Mouse (Mus musculus): Measurements from ENCODE around the gene Rpa2. TPM values are rescaled to one million over a fixed set of nuclear protein-coding genes. Genes with fewer than 3 reads are reported as not detected.

The Rpa2 gene
- polyA plus RNA-seq, 1 experiment from 2014 or later = 188 TPM

DNA sequence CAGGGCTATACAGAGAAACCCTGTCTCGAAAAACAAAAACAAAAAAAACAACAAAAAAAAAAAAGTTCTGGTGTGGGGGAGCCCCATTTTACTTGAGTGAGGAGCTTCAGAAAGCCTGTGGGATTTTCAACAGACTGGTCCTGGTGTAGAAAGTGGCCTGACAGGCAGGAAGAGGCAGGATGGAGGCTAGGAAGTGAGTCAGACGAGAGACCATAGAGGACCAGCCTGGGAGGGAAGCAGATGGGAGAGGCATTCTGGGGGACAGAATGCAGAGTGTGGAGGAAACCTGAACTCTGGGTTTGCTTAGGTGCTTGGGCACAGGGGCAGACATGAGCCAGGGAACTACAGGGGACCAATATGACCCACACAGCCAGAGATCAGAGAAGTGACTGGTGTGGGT is 48.7 kb downstream of the Rpa2 start:
- no peak overlapping the region for H3K27ac ChIP-seq
- H3K36me3 ChIP-seq = no peaks in the 10 kb centered on the region
- no peak for DNase-seq (ENCODE audit: low spot score)
- WGBS = 58% methylated on average over 2 of the region's 2 CpGs
- H3K27me3 ChIP-seq (ENCODE audit: low read depth, poor library complexity, severe bottlenecking) = no peaks in the 10 kb centered on the region
- H3K4me1 ChIP-seq = no peaks in the 10 kb centered on the region
- H3K4me3 ChIP-seq = no peak overlapping the region
- H3K9me3 ChIP-seq (replicated peaks) = no peaks in the 10 kb centered on the region; the same call in 1 of the 2 replicates

DNA sequence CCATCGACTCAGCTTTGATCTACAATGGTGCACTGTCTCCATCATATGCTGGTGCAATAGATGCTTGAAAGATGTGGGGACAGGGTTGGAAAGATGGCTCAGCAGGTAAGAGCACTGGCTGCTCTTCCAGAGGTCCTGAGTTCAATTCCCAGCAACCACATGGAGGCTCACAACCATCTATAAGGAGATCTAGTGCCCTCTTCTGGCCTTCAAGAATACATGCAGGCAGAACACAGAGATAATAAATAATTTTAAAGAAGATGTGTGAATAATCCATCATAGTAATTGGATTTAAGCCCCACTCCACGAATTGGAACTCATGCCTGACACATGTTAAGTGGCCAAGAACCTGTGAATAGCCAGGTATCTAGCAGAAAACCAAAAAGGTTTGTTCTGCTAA is 50.3 kb downstream of the Rpa2 start:
- 53% methylated on average over 2 of the region's 2 CpGs for WGBS
- no peak for DNase-seq (ENCODE audit: low spot score)
- H3K27me3 ChIP-seq (ENCODE audit: low read depth, poor library complexity, severe bottlenecking) = no peaks in the 10 kb centered on the region

DNA sequence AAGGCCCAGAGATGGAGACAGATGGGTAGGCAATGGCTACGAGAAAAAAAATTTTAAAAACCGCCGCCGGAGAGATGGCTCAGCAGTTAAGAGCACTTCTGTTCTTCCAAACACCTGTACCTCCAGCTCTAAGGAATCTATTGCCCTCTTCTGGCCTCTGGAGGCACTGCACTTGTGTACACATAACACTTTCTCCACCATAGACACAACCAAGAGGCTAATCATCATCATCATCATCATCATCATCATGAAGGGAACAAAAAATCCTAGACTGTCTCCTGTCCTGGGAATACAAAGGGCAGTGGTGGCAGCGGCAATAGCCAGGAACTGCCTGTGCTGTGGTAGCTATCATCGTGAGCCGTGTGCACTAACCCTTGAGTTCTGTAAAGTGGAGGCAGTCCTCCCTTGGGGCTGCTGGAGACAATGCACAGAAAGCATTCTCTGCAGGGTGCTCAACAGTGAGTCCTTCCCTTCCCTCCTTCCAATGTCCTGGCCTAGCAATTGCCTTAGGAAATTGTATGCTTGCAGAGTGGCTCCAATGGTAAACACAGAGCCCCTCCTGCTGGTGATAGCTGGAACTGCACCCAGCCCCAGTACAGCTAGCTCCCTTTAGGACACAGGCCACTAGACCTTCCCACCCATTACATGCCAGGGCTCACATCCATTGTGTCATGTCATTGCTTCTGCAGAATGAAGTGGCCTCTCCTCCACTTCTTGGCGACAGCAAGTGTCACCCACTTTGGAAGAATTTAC is 55.7 kb downstream of the Rpa2 start:
- H3K9me3 ChIP-seq (replicated peaks) = no peaks in the 10 kb centered on the region; the same call in 1 of the 2 replicates
- no peaks in the 10 kb centered on the region for H3K4me1 ChIP-seq
- DNase-seq (ENCODE audit: low spot score) = peak; percentile 73
- no peaks in the 10 kb centered on the region for H3K27me3 ChIP-seq (ENCODE audit: low read depth, poor library complexity, severe bottlenecking)
- no peak overlapping the region for H3K4me3 ChIP-seq
- WGBS = 71% methylated on average over 8 of the region's 8 CpGs
- H3K36me3 ChIP-seq = peaks cover 45% of the 10 kb centered on the region
- no peak overlapping the region for H3K27ac ChIP-seq

More for the DNA sequence above, 50.3 kb downstream of the Rpa2 start:
- Histone ChIP-seq H3K4me3 (no peak overlapping the region), H3K36me3 (no peaks in the 10 kb centered on the region), H3K9me3 (replicated peaks) (no peaks in the 10 kb centered on the region; the same call in 1 of the 2 replicates), H3K27ac (no peak overlapping the region), H3K4me1 (no peaks in the 10 kb centered on the region)

Other genes starting within 250 kb of the Rpa2 start
- gene Atpif1, start 234.7 kb upstream of the Rpa2 start, polyA plus RNA-seq (2016; fragmentation: Nextera tagmentation; extraction: Ambion mirVana) = 1,005 and 1,007 TPM in 2 replicates
- 213 and 229 TPM in 2 replicates for gene Dnajc8, start 232.8 kb upstream of the Rpa2 start, polyA plus RNA-seq (2016; fragmentation: Nextera tagmentation; extraction: Ambion mirVana)
- gene Ptafr, start 204.3 kb upstream of the Rpa2 start, polyA plus RNA-seq (2016; fragmentation: Nextera tagmentation; extraction: Ambion mirVana) = 0.20 and 0.25 TPM in 2 replicates
- gene Eya3, start 129.3 kb upstream of the Rpa2 start, polyA plus RNA-seq (2016; fragmentation: Nextera tagmentation; extraction: Ambion mirVana) = 41.9 and 43.0 TPM in 2 replicates
- 5.8 and 8.4 TPM in 2 replicates for gene Xkr8, start 35.8 kb upstream of the Rpa2 start, polyA plus RNA-seq (2016; fragmentation: Nextera tagmentation; extraction: Ambion mirVana)
- 4.6 and 6.1 TPM in 2 replicates for gene Smpdl3b, start 11.1 kb upstream of the Rpa2 start, polyA plus RNA-seq (2016; fragmentation: Nextera tagmentation; extraction: Ambion mirVana)
- 0.36 and 0.53 TPM in 2 replicates for gene Themis2, start 28.1 kb downstream of the Rpa2 start, polyA plus RNA-seq (2016; fragmentation: Nextera tagmentation; extraction: Ambion mirVana)
- 79.7 and 80.9 TPM in 2 replicates for gene Ppp1r8, start 74.8 kb downstream of the Rpa2 start, polyA plus RNA-seq (2016; fragmentation: Nextera tagmentation; extraction: Ambion mirVana)
- gene Stx12, start 116.2 kb downstream of the Rpa2 start, polyA plus RNA-seq (2016; fragmentation: Nextera tagmentation; extraction: Ambion mirVana) = 45.4 and 52.9 TPM in 2 replicates
- 25.7 and 27.9 TPM in 2 replicates for gene Fam76a, start 154.2 kb downstream of the Rpa2 start, polyA plus RNA-seq (2016; fragmentation: Nextera tagmentation; extraction: Ambion mirVana)
- 0.19 and 0.33 TPM in 2 replicates for gene Fgr, start 205.8 kb downstream of the Rpa2 start, polyA plus RNA-seq (2016; fragmentation: Nextera tagmentation; extraction: Ambion mirVana)
- gene Ahdc1, start 242.9 kb downstream of the Rpa2 start, polyA plus RNA-seq (2016; fragmentation: Nextera tagmentation; extraction: Ambion mirVana) = 13.0 and 13.8 TPM in 2 replicates

All from limb, embryonic 10.5 days (tissue).